Mouse (Mus musculus): Measurements from ENCODE around the gene Ppm1m.
"Not testable (repeated sequence)": the region's sequence is repeated elsewhere in the genome, so short reads cannot be mapped to it uniquely, and the experiment has no call there.

Ppm1m gene

DNA sequence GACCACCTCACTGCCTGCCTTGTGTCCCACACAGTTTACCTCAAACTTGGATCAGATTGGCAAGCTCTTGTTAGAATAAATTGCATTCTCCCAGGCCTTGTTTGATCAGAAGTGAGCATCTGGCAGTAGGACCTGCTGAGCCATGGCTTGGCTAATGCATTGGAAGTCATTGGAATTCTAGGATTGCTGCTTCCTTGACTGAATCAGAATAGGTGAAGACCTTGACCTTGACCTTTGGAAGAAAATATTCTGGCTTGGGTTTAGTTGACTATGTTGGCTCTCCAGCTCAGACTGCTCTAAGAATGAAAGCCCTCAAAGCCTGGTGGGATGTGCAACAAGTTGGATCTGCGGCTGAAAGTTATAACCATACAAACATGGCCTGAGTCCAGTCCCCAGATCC, 8.2 kb downstream of the Ppm1m start:
- DNase-seq, result no peak

DNA sequence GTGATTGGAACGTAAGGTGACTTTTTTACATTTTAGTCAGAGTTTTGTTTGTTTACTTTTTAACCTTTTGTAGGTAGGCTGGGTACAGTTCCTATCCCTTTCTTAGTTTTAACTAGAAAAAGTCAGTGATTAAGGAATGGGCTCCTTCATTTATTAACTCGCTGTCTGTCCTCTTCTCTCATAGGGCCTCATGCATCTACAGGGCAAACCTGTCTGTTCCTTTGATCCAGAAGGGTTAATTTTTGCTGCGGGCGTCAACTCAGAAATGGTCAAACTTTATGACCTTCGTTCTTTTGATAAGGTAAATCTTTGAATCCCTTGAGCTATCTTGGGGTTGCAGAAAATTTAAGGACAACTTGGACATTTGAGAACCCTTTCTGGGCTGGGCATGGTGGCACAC, 15.6 kb downstream of the Ppm1m start:
- DNase-seq, result no peak

GRCm38 (mm10) chr9:106182146-106182545, 17.4 kb downstream of the Ppm1m start:
- no peak for DNase-seq

DNA sequence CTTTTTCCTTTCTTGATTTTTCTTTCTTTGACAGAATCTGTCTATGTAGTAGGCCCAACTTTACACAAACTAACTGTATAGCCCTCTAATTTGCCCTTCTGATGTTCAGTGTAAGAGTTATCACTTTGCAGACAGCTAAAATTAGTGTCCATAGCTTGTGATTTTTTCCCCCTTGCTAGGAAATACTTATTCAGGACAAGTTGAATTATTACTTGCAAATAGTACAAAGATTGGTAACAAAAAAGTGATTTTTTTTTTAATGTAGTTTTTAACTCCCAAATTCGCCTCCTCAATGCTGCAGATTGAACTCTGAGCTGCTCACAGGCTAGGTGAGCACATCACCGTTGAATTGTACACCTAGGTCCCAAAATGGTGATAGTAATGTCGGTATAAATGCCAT, 19.6 kb downstream of the Ppm1m start:
- no peak for DNase-seq

DNA sequence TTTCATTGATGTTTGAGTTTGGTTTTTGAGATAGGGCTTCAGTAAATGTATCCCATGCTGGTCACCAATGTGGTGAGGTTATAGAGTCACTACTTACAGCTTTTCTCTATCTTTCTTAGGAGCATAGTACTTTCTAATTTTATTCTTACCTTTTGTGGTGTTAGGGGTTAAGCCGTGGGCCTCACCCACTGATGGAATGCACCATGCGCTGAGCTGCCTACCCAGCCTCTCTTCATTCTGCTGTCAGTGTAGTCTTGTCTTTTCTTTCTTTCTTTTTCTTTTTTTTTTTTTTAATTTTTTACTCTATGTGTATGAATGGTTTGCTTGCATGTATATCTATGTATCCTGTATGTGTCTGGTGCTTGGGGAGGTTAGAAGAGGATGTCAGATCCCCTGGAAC, 20.1 kb downstream of the Ppm1m start:
- DNase-seq, result no peak

GRCm38 (mm10) chr9:106177799-106178198, 21.7 kb downstream of the Ppm1m start:
- no peak for DNase-seq

- no peak for DNase-seq
Measured at GRCm38 (mm10) chr9:106176769-106177168, 22.8 kb downstream of the Ppm1m start.

DNA sequence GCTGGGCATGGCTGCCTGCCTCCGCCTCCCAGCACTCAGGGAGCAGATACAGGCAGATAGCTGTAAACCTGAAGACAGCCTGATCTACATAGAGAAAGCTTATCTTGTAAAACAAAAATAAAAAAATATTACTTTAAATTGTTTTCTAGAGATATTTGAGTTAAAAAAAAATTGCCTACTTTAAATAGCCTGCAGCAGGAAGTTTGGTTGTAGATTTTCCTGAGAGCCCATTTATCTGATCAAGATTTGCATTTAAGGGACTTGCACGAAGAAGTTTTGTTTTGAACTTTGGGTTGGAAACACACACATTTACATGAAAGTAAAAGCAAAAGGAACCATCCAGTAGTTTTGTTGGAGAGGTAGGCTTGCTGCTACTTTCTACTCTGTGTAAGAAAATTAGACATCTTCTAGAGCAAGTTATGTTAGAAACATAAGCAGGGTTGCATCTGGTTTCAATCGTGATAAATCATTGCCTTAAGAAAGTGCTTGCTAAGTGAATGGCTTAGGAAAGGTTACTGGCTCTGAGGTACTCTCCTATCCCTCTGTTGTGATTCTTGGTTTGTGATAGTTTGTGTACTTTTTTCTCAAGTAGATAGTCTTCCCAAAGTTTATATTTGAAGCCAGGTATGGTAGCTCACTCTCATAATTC, 23.9 kb downstream of the Ppm1m start:
- no peak for DNase-seq

GRCm38 (mm10) chr9:106173363-106173762, 26.2 kb downstream of the Ppm1m start:
- no peak for DNase-seq

DNA sequence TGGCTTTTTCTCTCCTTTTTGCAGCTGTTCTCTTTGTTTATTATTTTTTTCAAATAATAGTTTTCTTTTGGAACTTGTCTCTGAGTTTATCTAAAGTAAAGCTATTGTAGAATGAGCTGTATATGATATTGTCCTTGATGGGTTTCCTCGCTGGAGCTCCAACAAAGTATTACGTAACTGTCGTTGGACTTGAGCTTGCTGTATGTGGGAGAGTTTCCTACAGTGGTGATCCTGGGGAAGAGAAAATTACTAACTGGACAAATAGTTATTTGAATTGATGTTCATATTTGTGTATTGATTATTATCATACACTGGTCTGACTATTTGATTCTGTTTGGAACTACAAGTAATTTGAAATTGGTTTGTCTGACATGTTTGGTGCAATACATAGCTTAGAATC, 27.0 kb downstream of the Ppm1m start:
- DNase-seq, result no peak

GRCm38 (mm10) chr9:106171346-106172158, 28.0 kb downstream of the Ppm1m start:
- peak; percentile 86 for DNase-seq

DNA sequence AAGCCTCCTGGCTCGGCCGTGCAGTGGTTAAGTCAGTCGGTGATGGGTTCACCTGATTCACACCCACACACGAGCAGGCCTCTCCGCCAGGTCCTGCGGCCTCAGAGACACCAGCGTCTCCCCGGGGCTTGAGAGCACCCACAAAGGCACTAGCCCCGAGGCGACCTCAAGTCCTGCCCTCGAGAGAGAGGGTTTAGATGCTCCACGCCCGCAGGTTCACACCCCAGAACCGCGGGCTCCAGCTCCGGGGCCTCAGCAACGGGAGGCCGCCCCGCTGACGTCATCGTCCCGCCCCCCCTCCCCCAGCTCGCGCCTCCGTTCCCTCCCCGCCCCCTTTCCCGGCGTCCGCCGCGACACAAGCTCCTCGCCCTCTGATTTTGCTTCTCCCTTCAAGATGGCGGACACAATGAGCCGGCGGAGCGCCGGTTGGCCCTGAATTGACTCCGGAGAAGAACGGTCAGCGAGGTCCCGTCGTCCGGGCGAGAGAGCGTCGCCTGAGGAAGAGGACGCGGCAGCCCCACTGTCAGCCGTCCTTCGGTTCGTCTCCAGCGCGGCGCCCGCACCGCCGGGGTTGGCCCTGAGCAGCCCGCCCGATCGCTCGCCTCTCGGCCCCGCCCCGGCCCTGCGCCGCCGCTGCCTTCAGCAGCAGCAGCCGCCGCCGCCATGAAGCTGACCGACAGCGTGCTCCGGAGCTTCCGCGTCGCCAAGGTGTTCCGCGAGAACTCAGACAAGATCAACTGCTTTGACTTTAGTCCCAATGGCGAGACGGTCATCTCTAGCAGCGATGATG, 28.8 kb downstream of the Ppm1m start, which contains the start of gene Wdr82:
Gene Wdr82, plus strand, starts transcription at position 373 of the 790 bp plus-strand sequence.
- DNase-seq, result peak; percentile 96

- DNase-seq, result no peak
Measured at GRCm38 (mm10) chr9:106169917-106170316, 29.6 kb downstream of the Ppm1m start.

DNA sequence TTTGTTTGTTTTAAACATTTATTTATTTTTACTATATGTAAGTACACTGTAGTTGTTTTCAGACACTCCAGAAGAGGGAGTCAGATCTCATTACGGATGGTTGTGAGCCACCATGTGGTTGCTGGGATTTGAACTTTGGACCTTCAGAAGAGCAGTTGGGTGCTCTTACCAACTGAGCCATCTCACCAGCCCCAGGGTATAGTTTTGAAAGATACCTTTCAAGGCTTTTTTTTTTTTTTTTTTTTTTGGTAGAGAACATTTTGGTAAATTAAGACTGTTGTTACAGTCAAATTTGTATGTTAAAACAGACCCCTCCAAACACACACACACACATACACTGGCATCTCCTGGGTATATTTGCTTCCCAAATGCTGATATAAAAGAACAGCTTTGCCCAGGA, 30.5 kb downstream of the Ppm1m start:
- not testable (repeated sequence) for DNase-seq

- DNase-seq, result no peak
Measured at GRCm38 (mm10) chr9:106167703-106168102, 31.8 kb downstream of the Ppm1m start.

DNA sequence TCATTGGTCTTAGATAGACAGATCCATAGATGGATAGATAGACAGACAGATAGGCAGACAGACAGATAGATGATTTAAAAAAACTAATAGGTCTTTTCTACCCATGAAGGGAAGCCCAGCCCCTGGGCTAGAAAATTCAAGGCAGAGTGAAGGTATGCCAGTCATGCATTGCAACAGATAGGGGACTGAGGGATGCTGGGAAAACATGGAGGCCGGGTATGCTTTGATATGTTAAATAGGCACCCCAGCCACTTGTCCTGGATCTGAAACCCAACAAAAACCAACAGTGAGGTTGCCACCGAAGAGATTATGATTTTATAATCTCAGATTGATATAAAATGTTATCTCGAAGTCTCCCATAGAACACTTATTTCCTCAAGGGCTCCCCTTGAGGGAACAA, 32.3 kb downstream of the Ppm1m start:
- no peak for DNase-seq

DNA sequence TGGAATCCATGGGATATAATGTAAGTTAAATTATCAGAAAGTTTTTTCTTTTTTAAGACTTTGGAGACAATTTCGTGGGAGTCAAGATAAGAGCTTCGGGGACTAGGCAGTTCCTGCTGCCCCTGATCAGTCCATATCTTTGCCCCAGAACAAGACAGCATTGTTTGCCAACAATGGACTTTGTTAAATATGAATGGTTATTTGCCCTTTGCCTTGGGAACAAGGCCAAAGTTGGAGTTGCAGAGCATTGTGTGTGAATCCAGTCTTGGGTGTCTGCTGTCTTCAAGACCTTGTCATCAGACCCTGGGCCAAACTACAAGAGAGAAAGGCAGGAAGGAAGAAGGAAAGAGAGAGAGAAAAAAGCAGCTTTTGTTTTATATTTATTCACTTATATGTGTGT, 32.8 kb downstream of the Ppm1m start:
- DNase-seq, result no peak

GRCm38 (mm10) chr9:106160426-106160825, 39.1 kb downstream of the Ppm1m start:
- DNase-seq, result no peak

DNA sequence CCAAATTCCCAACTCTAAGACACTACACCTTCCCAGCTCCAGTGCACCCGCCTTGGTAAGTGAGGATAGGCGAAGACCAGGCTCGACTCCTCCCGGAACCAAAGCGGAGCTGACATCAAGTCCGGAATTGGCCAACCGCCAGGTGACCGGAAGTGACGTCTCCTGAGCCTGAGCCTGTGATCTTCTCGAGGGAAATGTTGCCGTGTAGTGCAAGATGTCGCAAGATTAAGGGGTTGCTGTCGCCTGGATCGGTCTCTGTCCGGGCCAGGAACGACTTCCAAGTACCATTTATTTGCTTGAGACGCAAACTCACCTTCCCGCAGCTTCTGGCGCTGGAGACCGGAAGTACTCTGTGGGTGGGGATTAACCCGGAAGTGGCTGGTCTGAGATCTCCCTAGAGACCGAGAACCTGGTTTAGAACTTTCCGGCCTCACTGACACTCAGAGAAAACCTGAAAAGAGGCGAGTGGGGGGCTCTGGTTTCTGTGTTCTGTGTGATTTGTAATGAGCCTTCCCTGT, 39.7 kb downstream of the Ppm1m start:
- DNase-seq, result peak; percentile 96

DNA sequence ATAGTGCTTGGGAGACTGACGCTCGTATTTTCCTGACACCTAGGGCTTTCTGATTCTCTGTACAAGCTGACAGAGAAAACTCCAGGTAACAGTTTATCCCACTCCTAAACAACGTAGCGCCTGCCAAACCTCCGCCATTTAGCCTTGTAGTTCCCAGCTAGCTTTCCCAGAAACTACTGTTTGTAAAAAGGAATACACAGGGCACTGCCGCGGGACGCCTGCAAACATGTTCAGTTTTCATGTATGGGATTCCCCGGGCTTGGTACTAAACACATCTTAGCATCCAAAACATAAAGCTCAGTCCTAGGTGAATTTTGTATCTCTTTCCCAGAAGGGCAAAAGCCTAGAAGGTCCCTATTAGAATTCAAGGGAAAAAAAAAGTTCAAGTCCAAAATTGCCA, 40.3 kb downstream of the Ppm1m start:
- no peak for DNase-seq

- DNase-seq, result no peak
Measured at GRCm38 (mm10) chr9:106158037-106158491, 41.5 kb downstream of the Ppm1m start, which contains the start of gene Glyctk. TSS of gene Glyctk (minus strand) at chr9:106158138.

DNA sequence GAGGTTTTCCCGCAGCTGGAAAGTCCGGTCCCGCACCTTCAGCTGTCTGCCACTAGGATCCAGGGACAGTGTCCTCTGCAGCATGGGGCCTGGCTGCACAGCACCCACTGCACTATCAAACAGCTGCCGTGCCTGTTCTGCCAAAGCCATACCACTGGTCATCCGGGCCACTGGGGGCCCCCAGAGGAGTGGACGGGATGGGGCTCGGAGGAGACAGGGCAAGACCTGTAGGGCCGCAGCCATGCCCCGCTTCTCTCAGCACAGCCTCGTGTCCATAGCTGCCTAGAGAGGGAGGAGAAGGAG, 42.0 kb downstream of the Ppm1m start:
- DNase-seq, result no peak

GRCm38 (mm10) chr9:106156921-106157622, 42.5 kb downstream of the Ppm1m start:
- DNase-seq, result no peak

Data from retina, postnatal 1 day (tissue).